Comparison of ENCODE assay signal across 11 mouse cellular contexts in genomic region chr3:27351105-27351504, GRCm38 (mm10). TPM values are rescaled to one million over a fixed set of nuclear protein-coding genes. Genes with fewer than 3 reads are reported as not detected.
A peak's percentile ranks its signal among the peaks of the same experiment; 100 is the strongest.
DNase-seq lines count a peak whose midpoint lies in the region; ATAC-seq and TF ChIP-seq lines count a peak whose summit lies in the region.
"Had no signal": no experiment of that assay in that cellular context is flagged by ENCODE, and none has a peak within 500 bp of the region (broad histone marks: within the 10 kb centered on the region; RNA-seq: fewer than 3 reads in every experiment).

No protein-coding gene starts in this region.

- ATAC-seq in embryonic facial prominence, embryonic 14.5 days (ENCODE audit: low read depth): no peak
- ATAC-seq in hindbrain, embryonic 14.5 days (ENCODE audit: low FRiP score): peak; percentile 83
- ATAC-seq: activated CD4-positive, CD25-positive, alpha-beta regulatory T cell, adult 4 months had no signal

- no peak for TF ChIP-seq POLR2A in lung, adult 2 months (IDR thresholded peaks at IDR 0.05; ENCODE audit: borderline replicate concordance, extremely low read depth, low read depth, low read length)

- H3K27ac ChIP-seq in embryonic facial prominence, embryonic 14.5 days (replicated peaks; ENCODE audit: low read depth, low read length): no peak overlapping the region
- no peak overlapping the region for H3K27ac ChIP-seq in embryonic facial prominence, embryonic 10.5 days (replicated peaks)
- H3K27ac ChIP-seq in hindbrain, embryonic 14.5 days: no peak overlapping the region
- H3K27ac ChIP-seq in gastrocnemius, adult 2 months: no peak overlapping the region
- H3K27ac ChIP-seq: heart, adult 2 months had no signal

- H3K9me3 ChIP-seq in embryonic facial prominence, embryonic 14.5 days (ENCODE audit: control insufficient read depth, low read length): no peaks in the 10 kb centered on the region
- no peaks in the 10 kb centered on the region for H3K9me3 ChIP-seq in embryonic facial prominence, embryonic 10.5 days
- no peaks in the 10 kb centered on the region for H3K9me3 ChIP-seq in hindbrain, embryonic 14.5 days (ENCODE audit: control insufficient read depth, low read length)

- peak; percentile 14 for DNase-seq in embryonic facial prominence, embryonic 14.5 days (ENCODE audit: low spot score)
- DNase-seq in embryonic facial prominence, embryonic 10.5 days (ENCODE audit: low spot score): no peak
- DNase-seq in 416B (ENCODE audit: low read depth): peak; percentile 28
- peak; percentile 78 for DNase-seq in hindbrain, embryonic 14.5 days (ENCODE audit: low spot score)
- DNase-seq in lung, adult 2 months: peak; percentile 48
- no peak for DNase-seq in gastrocnemius, adult 2 months
- no peak for DNase-seq in gastrocnemius, postnatal 36 days
- DNase-seq in B cell, adult 2 months: no peak
- DNase-seq: heart, adult 2 months had no signal

- TF ChIP-seq CTCF in lung, adult 2 months (IDR thresholded peaks at IDR 0.05; ENCODE audit: insufficient read depth, low read length): no peak
- TF ChIP-seq CTCF in gastrocnemius, adult 2 months (IDR thresholded peaks at IDR 0.05): no peak

- H3K27me3 ChIP-seq in embryonic facial prominence, embryonic 14.5 days (replicated peaks; ENCODE audit: control insufficient read depth, insufficient read depth, low read length): no peaks in the 10 kb centered on the region
- H3K27me3 ChIP-seq in embryonic facial prominence, embryonic 10.5 days (replicated peaks; ENCODE audit: low read depth, poor library complexity, severe bottlenecking): no peaks in the 10 kb centered on the region
- no peaks in the 10 kb centered on the region for H3K27me3 ChIP-seq in hindbrain, embryonic 14.5 days (ENCODE audit: control insufficient read depth, insufficient read depth, low read length)

- no peaks in the 10 kb centered on the region for H3K36me3 ChIP-seq in embryonic facial prominence, embryonic 14.5 days (ENCODE audit: control insufficient read depth, insufficient read depth, low read length)
- no peaks in the 10 kb centered on the region for H3K36me3 ChIP-seq in embryonic facial prominence, embryonic 10.5 days (replicated peaks)
- H3K36me3 ChIP-seq in hindbrain, embryonic 14.5 days (replicated peaks; ENCODE audit: control insufficient read depth, insufficient read depth): no peaks in the 10 kb centered on the region

- 83% methylated on average over 9 of the region's 9 CpGs for whole genome bisulfite sequencing in embryonic facial prominence, embryonic 14.5 days
- WGBS in embryonic facial prominence, embryonic 10.5 days: 91% methylated on average over 9 of the region's 9 CpGs
- 55% methylated on average over 9 of the region's 9 CpGs for WGBS in hindbrain, embryonic 14.5 days
- WGBS in lung, adult 2 months: 40% methylated on average over 9 of the region's 9 CpGs

- H3K4me2 ChIP-seq in embryonic facial prominence, embryonic 14.5 days (ENCODE audit: low read depth, low read length): no peak overlapping the region
- no peak overlapping the region for H3K4me2 ChIP-seq in hindbrain, embryonic 14.5 days (replicated peaks)

- intact Hi-C loops in gastrocnemius, adult 2 months (cut with DNase I): no loop called here
- intact Hi-C loops in gastrocnemius, postnatal 36 days (cut with DNase I): no loop called here

- H3K9ac ChIP-seq in embryonic facial prominence, embryonic 14.5 days (ENCODE audit: low read depth, low read length): no peak overlapping the region
- H3K9ac ChIP-seq in hindbrain, embryonic 14.5 days: no peak overlapping the region

- H3K4me1 ChIP-seq in embryonic facial prominence, embryonic 14.5 days (ENCODE audit: control insufficient read depth, insufficient read depth, low read length): no peaks in the 10 kb centered on the region
- H3K4me1 ChIP-seq in embryonic facial prominence, embryonic 10.5 days: no peaks in the 10 kb centered on the region
- no peaks in the 10 kb centered on the region for H3K4me1 ChIP-seq in hindbrain, embryonic 14.5 days (replicated peaks; ENCODE audit: control insufficient read depth, insufficient read depth, low read length)
- no peaks in the 10 kb centered on the region for H3K4me1 ChIP-seq in lung, adult 2 months (ENCODE audit: control insufficient read depth, insufficient read depth, low read length)

- H3K4me3 ChIP-seq in embryonic facial prominence, embryonic 14.5 days (ENCODE audit: low read depth, low read length): no peak overlapping the region
- no peak overlapping the region for H3K4me3 ChIP-seq in embryonic facial prominence, embryonic 10.5 days
- H3K4me3 ChIP-seq in hindbrain, embryonic 14.5 days (replicated peaks; ENCODE audit: low read length): no peak overlapping the region
- H3K4me3 ChIP-seq in lung, adult 2 months (replicated peaks; ENCODE audit: extremely low read depth, low read depth, low read length): no peak overlapping the region
- H3K4me3 ChIP-seq in gastrocnemius, adult 2 months: no peak overlapping the region
- H3K4me3 ChIP-seq: heart, adult 2 months; myocyte had no signal

RNA-seq across cellular contexts. Expression of gene Ghsr, which starts 20.0 kb away (rescaled TPM):
- polyA plus RNA-seq in embryonic facial prominence, embryonic 14.5 days (2014; fragmentation: Nextera tagmentation; extraction: Ambion mirVana): not detected in 2 replicates
- not detected in 2 replicates for polyA plus RNA-seq in embryonic facial prominence, embryonic 10.5 days (2016; fragmentation: Nextera tagmentation; extraction: Ambion mirVana)
- 0.46 and 0.73 TPM in 2 replicates for polyA plus RNA-seq in hindbrain, embryonic 14.5 days (2014; fragmentation: Nextera tagmentation; extraction: Ambion mirVana)
- not detected in 2 replicates for polyA plus RNA-seq in lung, adult 2 months (2012; rRNA removed)
- not detected for total RNA-seq in gastrocnemius, adult 2 months (2021)
- not detected for total RNA-seq in gastrocnemius, postnatal 36 days (2021)
- total RNA-seq: heart, adult 2 months had no signal
- polyA plus RNA-seq: activated CD4-positive, CD25-positive, alpha-beta regulatory T cell, adult 4 months; heart, adult 2 months; myocyte had no signal

RNA-seq across cellular contexts. Expression of gene Tnfsf10, which starts 34.3 kb away (rescaled TPM):
- 0.24 and 0.43 TPM in 2 replicates for polyA plus RNA-seq in embryonic facial prominence, embryonic 14.5 days (2014; fragmentation: Nextera tagmentation; extraction: Ambion mirVana)
- polyA plus RNA-seq in embryonic facial prominence, embryonic 10.5 days (2016; fragmentation: Nextera tagmentation; extraction: Ambion mirVana): not detected in 2 replicates
- 0.08 and 0.14 TPM in 2 replicates for polyA plus RNA-seq in hindbrain, embryonic 14.5 days (2014; fragmentation: Nextera tagmentation; extraction: Ambion mirVana)
- 26.5 and 37.6 TPM in 2 replicates for polyA plus RNA-seq in lung, adult 2 months (2012; rRNA removed)
- total RNA-seq in gastrocnemius, adult 2 months (2021): 10 to 100 TPM in 1 of 2 experiments, 1 to 10 TPM in 1; 3.7 to 15.2 TPM
- total RNA-seq in gastrocnemius, postnatal 36 days (2021): 1 to 10 TPM; 4.7 to 4.8 TPM
- polyA plus RNA-seq: myocyte had no signal

Comparison
In these comparisons a context has a peak if more than half of its experiments do, and no peak if none do; other contexts are left out.
1. DNase-seq: peak in embryonic facial prominence, embryonic 14.5 days (single experiment), 416B (single experiment), hindbrain, embryonic 14.5 days (single experiment) and lung, adult 2 months (single experiment); none in embryonic facial prominence, embryonic 10.5 days (single experiment), gastrocnemius, adult 2 months (single experiment), gastrocnemius, postnatal 36 days (0 of 2) and B cell, adult 2 months (0 of 2).
2. RNA of gene Tnfsf10, which starts 34.3 kb away (polyA plus RNA-seq): 26.5 to 37.6 TPM in lung, adult 2 months; 0.24 to 0.43 TPM in embryonic facial prominence, embryonic 14.5 days, 0.08 to 0.14 TPM in hindbrain, embryonic 14.5 days and not detected in embryonic facial prominence, embryonic 10.5 days; every median in the first group is over 10 times any median in the second.